Mouse (Mus musculus): ENCODE data around the gene Gm5244.

Gm5244 gene

GRCm38 (mm10) chr19:12846382-12846781 is at the start of gene Gm5244:
Gm5244 (plus strand) TSS chr19:12846682.
- no peak for DNase-seq

GRCm38 (mm10) chr19:12797071-12797470 is 49.4 kb upstream of the Gm5244 start:
- peak in 1 of 2 experiments; percentile 21 for DNase-seq

- no peak for DNase-seq
Measured at GRCm38 (mm10) chr19:12798404-12798803, 48.1 kb upstream of the Gm5244 start.

GRCm38 (mm10) chr19:12799081-12799480 is 47.4 kb upstream of the Gm5244 start:
- DNase-seq: no peak

- DNase-seq: no peak
Measured at GRCm38 (mm10) chr19:12800621-12801020, 45.9 kb upstream of the Gm5244 start.

- no peak for DNase-seq
Measured at GRCm38 (mm10) chr19:12801046-12801445, 45.4 kb upstream of the Gm5244 start.

GRCm38 (mm10) chr19:12802830-12803229 is 43.7 kb upstream of the Gm5244 start:
- DNase-seq: peak in 1 of 2 experiments; percentile 14

- no peak for DNase-seq
Measured at GRCm38 (mm10) chr19:12804237-12804636, 42.2 kb upstream of the Gm5244 start.

- DNase-seq: no peak
Measured at GRCm38 (mm10) chr19:12805730-12806129, 40.8 kb upstream of the Gm5244 start.

- no peak for DNase-seq
Measured at GRCm38 (mm10) chr19:12806214-12806613, 40.3 kb upstream of the Gm5244 start.

- no peak for DNase-seq
Measured at GRCm38 (mm10) chr19:12812644-12813364, 33.7 kb upstream of the Gm5244 start.

- no peak for DNase-seq
Measured at GRCm38 (mm10) chr19:12813883-12814282, 32.6 kb upstream of the Gm5244 start.

GRCm38 (mm10) chr19:12818507-12818906 is 28.0 kb upstream of the Gm5244 start:
- no peak for DNase-seq

- DNase-seq: peak; percentile 15 to 42
Measured at GRCm38 (mm10) chr19:12820383-12820782, 26.1 kb upstream of the Gm5244 start.

- DNase-seq: no peak
Measured at GRCm38 (mm10) chr19:12824549-12824948, 21.9 kb upstream of the Gm5244 start.

GRCm38 (mm10) chr19:12830823-12831430 is 15.6 kb upstream of the Gm5244 start:
- DNase-seq: no peak

- no peak for DNase-seq
Measured at GRCm38 (mm10) chr19:12831559-12831958, 14.9 kb upstream of the Gm5244 start.

GRCm38 (mm10) chr19:12833625-12834024 is 12.9 kb upstream of the Gm5244 start:
- DNase-seq: no peak

- no peak for DNase-seq
Measured at GRCm38 (mm10) chr19:12838507-12838906, 8.0 kb upstream of the Gm5244 start.

GRCm38 (mm10) chr19:12856983-12857382 is 10.5 kb downstream of the Gm5244 start, which contains the start of gene Olfr1444:
Olfr1444 (plus strand) TSS chr19:12857283.
- DNase-seq: no peak

- DNase-seq: no peak
Measured at GRCm38 (mm10) chr19:12883555-12883954, 37.1 kb downstream of the Gm5244 start, which contains the start of gene Olfr1445. Olfr1445 (plus strand) TSS chr19:12883855.

GRCm38 (mm10) chr19:12893424-12893823 is 46.9 kb downstream of the Gm5244 start, which contains the start of gene Olfr1446:
Olfr1446 (minus strand) TSS chr19:12893524.
- no peak for DNase-seq
